Mouse (Mus musculus) liver, embryonic 16.5 days (tissue): ENCODE measurements around the gene Hscb. TPM values are rescaled to one million over a fixed set of nuclear protein-coding genes. Genes with fewer than 3 reads are reported as not detected.
"Not testable (repeated sequence)": the region's sequence is repeated elsewhere in the genome, so short reads cannot be mapped to it uniquely, and the experiment has no call there.

Experiments used
- ATAC-seq: fragments of 200-750 bp; cut with Nextera tagmentation; 2 replicates; pipeline ENCODE4 v1.8.0; 2017; ENCODE audit warnings: low read depth, mild to moderate bottlenecking, moderate number of reproducible peaks, moderate library complexity
- H3K27ac ChIP-seq: fragments of 300-500 bp; sonication (generic); 2 replicates; pipeline ENCODE4 v1.5.1; 2014; ENCODE audit warnings: mild to moderate bottlenecking, low read length
- H3K27me3 ChIP-seq: fragments of 300-500 bp; sonication (generic); 2 replicates; pipeline ENCODE4 v1.6.1; 2014; ENCODE audit warnings: low read depth, low read length, mixed read lengths; ENCODE audit not compliant: control insufficient read depth, insufficient read depth
- H3K36me3 ChIP-seq: fragments of 300-500 bp; sonication (generic); 2 replicates; pipeline ENCODE4 v1.6.1; 2014; ENCODE audit warnings: mild to moderate bottlenecking; ENCODE audit not compliant: control insufficient read depth, insufficient read depth
- H3K4me1 ChIP-seq: fragments of 300-500 bp; sonication (generic); 2 replicates; pipeline ENCODE4 v1.6.1; 2014; ENCODE audit warnings: low read depth, low read length, mixed read lengths; ENCODE audit not compliant: control insufficient read depth
- H3K4me2 ChIP-seq: fragments of 300-500 bp; sonication (generic); 2 replicates; pipeline ENCODE4 v1.6.1; 2014; ENCODE audit warnings: low read depth, low read length, mixed read lengths
- H3K4me3 ChIP-seq: fragments of 300-500 bp; sonication (generic); 2 replicates; pipeline ENCODE4 v1.5.1; 2014; ENCODE audit warnings: low read depth, mild to moderate bottlenecking, low read length
- H3K9ac ChIP-seq: fragments of 300-500 bp; sonication (generic); 2 replicates; pipeline ENCODE4 v1.6.1; 2014; ENCODE audit warnings: low read depth, low read length
- H3K9me3 ChIP-seq: fragments of 300-500 bp; sonication (generic); replicated peaks from 2 replicates; pipeline ENCODE4 v1.6.1; 2016; ENCODE audit warnings: low read length; ENCODE audit not compliant: control insufficient read depth
- WGBS: fragments of 180-500 bp; shearing (Covaris S2); extraction: QIAGEN DNeasy Blood & Tissue Kit; methylation state at CpG from one replicate; pipeline ENCODE4 v1.1.7; 2014; ENCODE audit not compliant: insufficient replicate concordance; 5-methylcytosine and 5-hydroxymethylcytosine counted together
- polyA plus RNA-seq: library from polyadenylated mRNA; unstranded; fragments of >200 nt; fragmentation: Nextera tagmentation; extraction: Ambion mirVana; gene quantifications from 2 replicates; pipeline ENCODE4 v1.2.1, GENCODE M21; 2015

The Hscb gene
- polyA plus RNA-seq = 58.5 and 59.1 TPM in 2 replicates

- H3K9me3 ChIP-seq = no peaks in the 10 kb centered on the region
- peak within 1 kb of the TSS; percentile 96 for H3K9ac ChIP-seq
- ATAC-seq = peak; percentile 82
- peak within 1 kb of the TSS; percentile 99 for H3K27ac ChIP-seq
- H3K27me3 ChIP-seq = no peaks in the 10 kb centered on the region
- H3K4me1 ChIP-seq = peaks cover 36% of the 10 kb centered on the region
- H3K36me3 ChIP-seq = peaks cover 18% of the 10 kb centered on the region
- H3K4me2 ChIP-seq = peak within 1 kb of the TSS; percentile 89
- under 1% methylated on average over 41 of the region's 41 CpGs for WGBS
- H3K4me3 ChIP-seq = peak within 1 kb of the TSS; percentile 88
These were observed at the start of gene Hscb, which contains the start of gene Chek2 for GRCm38 (mm10) chr5:110839678-110840365. Gene Hscb (minus strand): TSS chr5:110839777. Gene Chek2 (plus strand): TSS chr5:110839979.

- Histone ChIP-seq H3K27ac (no peak overlapping the region), H3K27me3 (no peaks in the 10 kb centered on the region), H3K4me3 (no peak overlapping the region), H3K9me3 (no peaks in the 10 kb centered on the region), H3K4me2 (no peak overlapping the region), H3K36me3 (no peaks in the 10 kb centered on the region), H3K9ac (no peak overlapping the region), H3K4me1 (no peaks in the 10 kb centered on the region)
- WGBS = 74% methylated on average over 4 of the region's 4 CpGs
- no peak for ATAC-seq
These were observed 49.0 kb upstream of the Hscb start for GRCm38 (mm10) chr5:110888596-110888995.

- Histone ChIP-seq H3K27me3 (no peaks in the 10 kb centered on the region), H3K4me2 (peak within 1 kb of the TSS; percentile 99), H3K4me1 (peaks cover 10% of the 10 kb centered on the region), H3K9ac (peak within 1 kb of the TSS; percentile 86), H3K4me3 (peak within 1 kb of the TSS; percentile 84), H3K36me3 (no peaks in the 10 kb centered on the region), H3K27ac (peak within 1 kb of the TSS; percentile 49; the same call in 1 of the 2 replicates), H3K9me3 (no peaks in the 10 kb centered on the region)
- WGBS = under 1% methylated on average over 99 of the region's 101 CpGs
- ATAC-seq = peak; percentile 96
These were observed 40.2 kb upstream of the Hscb start, which contains the start of gene Ttc28 for GRCm38 (mm10) chr5:110879584-110880374. Gene Ttc28 (plus strand): TSS chr5:110879803.

- peak overlapping the region; percentile 84 for H3K4me3 ChIP-seq
- H3K36me3 ChIP-seq = peaks cover under 1% of the 10 kb centered on the region; the same call in 1 of the 2 replicates
- no peak for ATAC-seq
- peak overlapping the region; percentile 99 for H3K4me2 ChIP-seq
- H3K9ac ChIP-seq = peak overlapping the region; percentile 86
- no peaks in the 10 kb centered on the region for H3K9me3 ChIP-seq
- WGBS = 68% methylated on average over 7 of the region's 7 CpGs
- H3K4me1 ChIP-seq = peaks cover 10% of the 10 kb centered on the region
- H3K27ac ChIP-seq = no peak overlapping the region
- no peaks in the 10 kb centered on the region for H3K27me3 ChIP-seq
These were observed 39.5 kb upstream of the Hscb start for GRCm38 (mm10) chr5:110879042-110879441.

- WGBS = 84% methylated on average over 1 of the region's 1 CpGs
- H3K4me2 ChIP-seq, ATAC-seq: not testable (repeated sequence)
These were observed 38.9 kb upstream of the Hscb start for GRCm38 (mm10) chr5:110878526-110878925.

GRCm38 (mm10) chr5:110877666-110878505 is 38.3 kb upstream of the Hscb start:
- H3K9ac ChIP-seq = no peak overlapping the region
- no peaks in the 10 kb centered on the region for H3K9me3 ChIP-seq
- no peak for ATAC-seq
- H3K27me3 ChIP-seq = no peaks in the 10 kb centered on the region
- WGBS = 88% methylated on average over 5 of the region's 5 CpGs
- peaks cover 10% of the 10 kb centered on the region for H3K4me1 ChIP-seq
- H3K27ac ChIP-seq = no peak overlapping the region
- no peak overlapping the region for H3K4me3 ChIP-seq
- no peak overlapping the region for H3K4me2 ChIP-seq
- H3K36me3 ChIP-seq = peaks cover 10% of the 10 kb centered on the region; the same call in 1 of the 2 replicates

More at GRCm38 (mm10) chr5:110878526-110878925, 38.9 kb upstream of the Hscb start:
- H3K9me3 ChIP-seq, H3K4me1 ChIP-seq, H3K27ac ChIP-seq, H3K27me3 ChIP-seq, H3K9ac ChIP-seq, H3K36me3 ChIP-seq, H3K4me3 ChIP-seq: not testable (repeated sequence)

- H3K36me3 ChIP-seq = peaks cover 20% of the 10 kb centered on the region
- H3K4me3 ChIP-seq = no peak overlapping the region
- peaks cover 7% of the 10 kb centered on the region for H3K4me1 ChIP-seq
- no peaks in the 10 kb centered on the region for H3K9me3 ChIP-seq
- H3K27ac ChIP-seq = no peak overlapping the region
- no peaks in the 10 kb centered on the region for H3K27me3 ChIP-seq
- WGBS = 90% methylated on average over 1 of the region's 1 CpGs
- no peak for ATAC-seq
- no peak overlapping the region for H3K4me2 ChIP-seq
- no peak overlapping the region for H3K9ac ChIP-seq
These were observed 35.7 kb upstream of the Hscb start for GRCm38 (mm10) chr5:110875286-110875685.

- Histone ChIP-seq H3K27me3 (no peaks in the 10 kb centered on the region), H3K4me1 (peaks cover 3% of the 10 kb centered on the region), H3K4me3 (no peak overlapping the region), H3K36me3 (peaks cover 20% of the 10 kb centered on the region), H3K27ac (no peak overlapping the region), H3K4me2 (no peak overlapping the region), H3K9ac (no peak overlapping the region), H3K9me3 (no peaks in the 10 kb centered on the region)
- ATAC-seq = no peak
These were observed 35.1 kb upstream of the Hscb start for GRCm38 (mm10) chr5:110874711-110875110.
